Mouse (Mus musculus): ENCODE results near the gene Dlk2.
A peak's percentile ranks its signal among the peaks of the same experiment; 100 is the strongest.

The Dlk2 gene

GRCm38 (mm10) chr17:46322046-46322823 is 25.0 kb downstream of the Dlk2 start:
- DNase-seq (ENCODE audit: low spot score): no peak

GRCm38 (mm10) chr17:46327413-46327905 is 30.2 kb downstream of the Dlk2 start:
- DNase-seq (ENCODE audit: low spot score): peak; percentile 63

- peak; percentile 98 for DNase-seq (ENCODE audit: low spot score)
Measured at GRCm38 (mm10) chr17:46327906-46328534, 30.8 kb downstream of the Dlk2 start, which contains the start of gene Abcc10. TSS of gene Abcc10 (minus strand) at chr17:46328352.

GRCm38 (mm10) chr17:46328723-46329122 is 31.5 kb downstream of the Dlk2 start:
- peak; percentile 37 for DNase-seq (ENCODE audit: low spot score)

- DNase-seq (ENCODE audit: low spot score): no peak
Measured at GRCm38 (mm10) chr17:46336475-46336874, 39.3 kb downstream of the Dlk2 start.

- no peak for DNase-seq (ENCODE audit: low spot score)
Measured at GRCm38 (mm10) chr17:46341208-46341607, 44.0 kb downstream of the Dlk2 start.

GRCm38 (mm10) chr17:46351026-46351700 is 53.9 kb downstream of the Dlk2 start:
- no peak for DNase-seq (ENCODE audit: low spot score)

All from MN1 (cell line).